Mouse (Mus musculus): Measurements from ENCODE around the gene Fermt1. TPM values are rescaled to one million over a fixed set of nuclear protein-coding genes. Genes with fewer than 3 reads are reported as not detected.

Fermt1 gene
- polyA plus RNA-seq, 1 experiment from 2014 or later, result 7.2 TPM

DNA sequence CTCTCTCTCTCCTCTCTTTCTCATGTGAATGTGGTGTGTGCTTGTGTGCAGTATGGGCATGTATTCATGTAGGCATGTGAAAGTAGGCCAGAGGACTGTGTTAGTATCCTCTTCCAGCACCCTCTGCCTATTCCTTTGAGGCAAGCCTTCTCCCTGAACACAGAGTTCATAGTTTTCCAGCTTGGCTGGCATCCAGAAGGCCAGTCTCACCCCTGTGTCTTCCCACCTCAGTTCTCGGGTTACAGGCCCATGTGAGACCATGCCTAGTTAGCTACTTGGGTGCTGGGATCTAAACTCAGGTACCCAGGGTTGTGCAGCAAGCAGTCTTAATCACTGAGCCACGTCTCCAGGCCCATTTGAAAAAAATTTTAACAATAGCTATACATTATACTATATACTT, 17.8 kb downstream of the Fermt1 start:
- Histone ChIP-seq H3K9me3 (ENCODE audit: control insufficient read depth, low read length) (no peaks in the 10 kb centered on the region), H3K4me2 (ENCODE audit: low read depth, low read length) (no peak overlapping the region), H3K27me3 (replicated peaks; ENCODE audit: control insufficient read depth, insufficient read depth, low read length) (no peaks in the 10 kb centered on the region), H3K4me3 (ENCODE audit: low read depth, low read length) (no peak overlapping the region), H3K4me1 (ENCODE audit: control insufficient read depth, insufficient read depth, low read length) (no peaks in the 10 kb centered on the region), H3K36me3 (ENCODE audit: control insufficient read depth, insufficient read depth, low read length) (no peaks in the 10 kb centered on the region), H3K27ac (replicated peaks; ENCODE audit: low read depth, low read length) (no peak overlapping the region), H3K9ac (ENCODE audit: low read depth, low read length) (no peak overlapping the region)
- no peak for DNase-seq (ENCODE audit: low spot score)
- 51% methylated on average over 2 of the region's 2 CpGs for WGBS
- no peak for ATAC-seq (ENCODE audit: low read depth)

DNA sequence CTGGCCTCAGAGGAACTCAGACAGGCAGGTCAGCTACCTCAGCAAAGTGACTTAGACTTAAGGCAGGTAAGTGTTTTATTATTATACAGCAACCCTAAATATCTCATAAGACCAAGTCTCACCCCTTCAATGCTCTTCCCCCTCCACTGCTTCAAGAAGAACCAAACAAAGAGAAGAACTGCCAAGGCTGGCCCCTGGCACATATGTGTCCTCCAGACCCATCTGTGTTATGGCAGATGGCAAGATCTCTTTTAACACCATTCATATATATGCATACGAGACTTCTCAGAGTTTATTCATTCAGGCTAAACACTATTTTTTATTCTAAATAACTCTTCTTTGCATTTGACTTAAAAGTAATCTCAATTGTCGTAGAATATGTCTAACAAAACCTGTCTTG, 18.4 kb downstream of the Fermt1 start:
- H3K4me2 ChIP-seq (ENCODE audit: low read depth, low read length), result no peak overlapping the region
- ATAC-seq (ENCODE audit: low read depth), result no peak
- WGBS, result 78% methylated on average over 2 of the region's 2 CpGs

DNA sequence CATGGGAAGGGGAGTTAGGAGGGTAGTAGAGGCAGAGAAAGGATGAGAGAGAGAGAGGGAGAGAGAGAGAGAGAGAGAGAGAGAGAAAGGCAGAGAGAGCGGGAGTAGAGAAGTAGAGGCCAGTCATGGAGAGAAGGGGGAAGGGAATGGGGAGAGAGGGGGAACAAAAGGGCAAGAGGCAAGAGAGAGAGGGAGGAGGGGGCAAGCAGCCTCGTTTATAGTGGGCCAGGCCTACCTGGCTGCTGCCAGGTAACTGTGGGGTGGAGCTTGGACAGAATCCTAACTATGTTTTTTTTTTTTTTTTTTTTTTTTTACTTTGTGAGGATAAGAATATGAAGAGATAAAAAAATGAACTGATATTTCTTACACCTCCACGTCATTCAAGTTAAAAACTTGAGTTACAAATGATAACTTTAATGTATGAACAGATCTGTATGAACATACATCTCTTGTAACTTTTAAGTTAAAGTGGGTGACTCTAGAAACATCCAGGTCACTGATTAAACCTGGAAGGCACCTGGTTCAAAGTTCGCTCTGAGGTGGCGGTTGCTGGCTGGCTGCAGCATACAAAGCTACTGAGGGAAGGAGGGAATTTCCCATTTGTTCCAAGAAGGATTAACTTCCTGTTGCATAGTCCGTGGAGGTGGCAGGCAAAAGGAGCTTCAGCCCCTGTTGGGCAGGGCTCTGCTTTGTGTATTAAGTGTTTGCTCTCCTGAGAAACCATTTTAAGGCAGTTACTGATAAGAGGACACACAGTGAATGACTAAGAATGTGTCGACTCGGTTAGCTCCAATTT, 22.2 kb downstream of the Fermt1 start:
- no peak overlapping the region for H3K4me3 ChIP-seq (ENCODE audit: low read depth, low read length)

More for the DNA sequence above, 18.4 kb downstream of the Fermt1 start:
- Histone ChIP-seq H3K27me3 (replicated peaks; ENCODE audit: control insufficient read depth, insufficient read depth, low read length) (no peaks in the 10 kb centered on the region), H3K9me3 (ENCODE audit: control insufficient read depth, low read length) (no peaks in the 10 kb centered on the region), H3K4me3 (ENCODE audit: low read depth, low read length) (no peak overlapping the region), H3K4me1 (ENCODE audit: control insufficient read depth, insufficient read depth, low read length) (no peaks in the 10 kb centered on the region), H3K9ac (ENCODE audit: low read depth, low read length) (no peak overlapping the region), H3K27ac (replicated peaks; ENCODE audit: low read depth, low read length) (no peak overlapping the region), H3K36me3 (ENCODE audit: control insufficient read depth, insufficient read depth, low read length) (no peaks in the 10 kb centered on the region)
- no peak for DNase-seq (ENCODE audit: low spot score)

DNA sequence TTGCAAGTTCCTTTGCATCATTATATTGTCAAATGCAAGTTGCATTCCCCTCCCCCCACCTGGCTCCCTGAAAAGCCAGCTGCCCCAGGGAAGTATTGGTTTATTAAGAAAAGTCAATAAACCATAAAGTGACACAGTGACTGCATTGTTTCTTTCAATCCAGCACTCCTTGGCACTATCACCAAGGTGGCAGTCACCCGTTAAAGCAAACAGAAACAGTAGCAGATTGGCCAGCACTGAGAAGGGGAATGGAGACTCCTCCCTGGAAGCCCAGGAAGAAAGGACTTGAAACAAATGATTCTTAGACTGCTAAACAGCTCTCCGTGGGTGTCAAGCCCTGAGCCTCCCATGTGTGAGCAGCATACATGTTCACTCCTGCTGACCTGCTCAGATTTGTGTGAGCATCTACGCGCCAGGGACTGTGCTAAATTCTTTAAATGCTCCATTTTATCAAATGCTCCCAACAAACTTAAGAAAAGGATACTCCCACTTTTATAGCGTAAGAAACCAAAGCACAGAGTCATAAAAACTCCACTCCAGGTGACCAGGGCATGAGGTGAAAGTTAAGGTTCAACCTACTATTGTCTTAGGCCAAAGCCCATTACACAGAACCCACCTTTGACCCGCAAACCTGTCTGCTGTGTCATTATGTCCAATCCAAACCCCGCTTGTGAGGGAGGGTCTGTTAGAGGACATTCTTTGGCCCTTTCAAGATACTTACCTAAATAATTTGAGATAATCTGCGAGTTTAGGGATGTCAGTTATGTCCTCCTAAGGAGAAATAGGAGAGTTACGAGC, 23.4 kb downstream of the Fermt1 start:
- H3K36me3 ChIP-seq (ENCODE audit: control insufficient read depth, insufficient read depth, low read length), result no peaks in the 10 kb centered on the region
- no peak overlapping the region for H3K9ac ChIP-seq (ENCODE audit: low read depth, low read length)
- H3K9me3 ChIP-seq (ENCODE audit: control insufficient read depth, low read length), result no peaks in the 10 kb centered on the region
- DNase-seq (ENCODE audit: low spot score) (no peak), ATAC-seq (ENCODE audit: low read depth) (no peak)
- H3K4me3 ChIP-seq (ENCODE audit: low read depth, low read length), result no peak overlapping the region
- no peaks in the 10 kb centered on the region for H3K4me1 ChIP-seq (ENCODE audit: control insufficient read depth, insufficient read depth, low read length)
- H3K27ac ChIP-seq (replicated peaks; ENCODE audit: low read depth, low read length), result no peak overlapping the region
- 78% methylated on average over 9 of the region's 9 CpGs for WGBS
- no peak overlapping the region for H3K4me2 ChIP-seq (ENCODE audit: low read depth, low read length)
- no peaks in the 10 kb centered on the region for H3K27me3 ChIP-seq (replicated peaks; ENCODE audit: control insufficient read depth, insufficient read depth, low read length)

More for the DNA sequence above, 22.2 kb downstream of the Fermt1 start:
- WGBS, result 46% methylated on average over 8 of the region's 8 CpGs
- no peaks in the 10 kb centered on the region for H3K36me3 ChIP-seq (ENCODE audit: control insufficient read depth, insufficient read depth, low read length)
- no peaks in the 10 kb centered on the region for H3K4me1 ChIP-seq (ENCODE audit: control insufficient read depth, insufficient read depth, low read length)
- DNase-seq (ENCODE audit: low spot score) (no peak), ATAC-seq (ENCODE audit: low read depth) (no peak)
- H3K27me3 ChIP-seq (replicated peaks; ENCODE audit: control insufficient read depth, insufficient read depth, low read length), result no peaks in the 10 kb centered on the region
- H3K9me3 ChIP-seq (ENCODE audit: control insufficient read depth, low read length), result no peaks in the 10 kb centered on the region
- H3K4me2 ChIP-seq (ENCODE audit: low read depth, low read length), result no peak overlapping the region
- no peak overlapping the region for H3K27ac ChIP-seq (replicated peaks; ENCODE audit: low read depth, low read length)
- H3K9ac ChIP-seq (ENCODE audit: low read depth, low read length), result no peak overlapping the region

DNA sequence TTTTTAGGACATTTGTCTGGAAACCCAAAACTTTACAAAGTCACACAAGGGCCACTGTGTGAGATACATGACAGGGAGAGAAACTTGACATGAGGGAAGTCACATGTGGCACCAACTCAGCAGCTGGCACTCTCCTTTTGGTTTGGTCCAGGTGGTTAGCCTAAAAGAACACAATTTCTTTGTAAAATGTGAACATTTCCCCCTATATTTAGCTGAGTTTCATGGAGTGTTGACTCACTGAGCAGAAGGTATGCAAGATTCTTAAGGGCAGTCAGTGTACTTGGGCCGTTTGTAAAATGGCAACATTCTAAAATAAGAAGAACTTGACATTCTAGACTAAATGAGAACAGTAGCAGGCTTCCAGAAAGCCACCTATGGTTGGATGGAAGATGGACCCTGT, 30.9 kb downstream of the Fermt1 start:
- 79% methylated on average over 1 of the region's 1 CpGs for WGBS
- DNase-seq (ENCODE audit: low spot score) (no peak), ATAC-seq (ENCODE audit: low read depth) (no peak)
- H3K4me2 ChIP-seq (ENCODE audit: low read depth, low read length), result no peak overlapping the region
- H3K4me1 ChIP-seq (ENCODE audit: control insufficient read depth, insufficient read depth, low read length), result no peaks in the 10 kb centered on the region
- H3K27me3 ChIP-seq (replicated peaks; ENCODE audit: control insufficient read depth, insufficient read depth, low read length), result no peaks in the 10 kb centered on the region
- no peak overlapping the region for H3K9ac ChIP-seq (ENCODE audit: low read depth, low read length)
- H3K27ac ChIP-seq (replicated peaks; ENCODE audit: low read depth, low read length), result no peak overlapping the region
- H3K36me3 ChIP-seq (ENCODE audit: control insufficient read depth, insufficient read depth, low read length), result no peaks in the 10 kb centered on the region
- H3K9me3 ChIP-seq (ENCODE audit: control insufficient read depth, low read length), result no peaks in the 10 kb centered on the region
- no peak overlapping the region for H3K4me3 ChIP-seq (ENCODE audit: low read depth, low read length)

DNA sequence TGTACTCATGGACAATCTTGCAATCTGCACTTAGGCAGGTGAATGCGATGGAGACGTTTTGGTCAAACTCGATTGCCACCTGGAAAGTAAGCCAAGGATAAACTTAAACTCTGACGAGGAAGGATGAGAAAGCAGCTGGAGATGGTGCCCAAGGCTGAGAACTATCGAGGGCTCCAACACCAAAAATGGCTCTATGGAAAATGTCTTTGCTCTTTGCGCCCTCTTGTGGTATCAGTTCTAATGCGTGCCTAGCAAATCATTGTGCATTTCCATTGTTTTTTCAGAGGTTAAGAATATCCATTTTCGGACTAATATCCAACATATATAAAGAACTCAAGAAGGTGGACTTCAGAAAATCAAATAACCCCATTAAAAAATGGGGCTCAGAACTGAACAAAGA, 38.9 kb downstream of the Fermt1 start:
- H3K4me2 ChIP-seq (ENCODE audit: low read depth, low read length), result no peak overlapping the region
- H3K4me3 ChIP-seq (ENCODE audit: low read depth, low read length), result no peak overlapping the region
- no peaks in the 10 kb centered on the region for H3K9me3 ChIP-seq (ENCODE audit: control insufficient read depth, low read length)
- H3K9ac ChIP-seq (ENCODE audit: low read depth, low read length), result no peak overlapping the region
- DNase-seq (ENCODE audit: low spot score) (peak; percentile 17), ATAC-seq (ENCODE audit: low read depth) (no peak)
- H3K36me3 ChIP-seq (ENCODE audit: control insufficient read depth, insufficient read depth, low read length), result no peaks in the 10 kb centered on the region
- H3K27ac ChIP-seq (replicated peaks; ENCODE audit: low read depth, low read length), result no peak overlapping the region
- 29% methylated on average over 8 of the region's 8 CpGs for WGBS
- no peaks in the 10 kb centered on the region for H3K4me1 ChIP-seq (ENCODE audit: control insufficient read depth, insufficient read depth, low read length)
- no peaks in the 10 kb centered on the region for H3K27me3 ChIP-seq (replicated peaks; ENCODE audit: control insufficient read depth, insufficient read depth, low read length)

DNA sequence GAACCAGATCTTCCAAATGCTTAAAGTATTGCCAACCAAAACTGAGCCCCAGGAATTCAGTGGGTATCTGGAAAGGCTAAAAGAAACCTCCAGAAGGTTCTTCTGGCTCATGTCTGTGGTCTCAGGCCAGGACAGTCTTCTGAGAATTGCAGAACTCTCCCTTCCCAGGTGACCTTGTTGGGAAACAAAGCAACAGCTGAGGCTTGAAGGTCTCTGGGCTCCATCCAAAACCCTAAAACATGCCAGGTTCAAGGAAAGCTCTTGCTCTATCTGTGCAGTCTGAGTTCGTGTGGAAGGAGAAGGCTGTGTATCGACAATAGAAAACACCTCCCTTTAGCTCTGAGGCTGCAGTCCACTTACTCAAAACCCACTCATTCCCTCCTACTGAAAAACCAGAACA, 40.7 kb downstream of the Fermt1 start:
- no peaks in the 10 kb centered on the region for H3K36me3 ChIP-seq (ENCODE audit: control insufficient read depth, insufficient read depth, low read length)
- H3K4me2 ChIP-seq (ENCODE audit: low read depth, low read length), result no peak overlapping the region
- whole genome bisulfite sequencing, result 65% methylated on average over 2 of the region's 2 CpGs
- no peaks in the 10 kb centered on the region for H3K27me3 ChIP-seq (replicated peaks; ENCODE audit: control insufficient read depth, insufficient read depth, low read length)
- no peak overlapping the region for H3K27ac ChIP-seq (replicated peaks; ENCODE audit: low read depth, low read length)
- H3K9ac ChIP-seq (ENCODE audit: low read depth, low read length), result no peak overlapping the region
- H3K4me3 ChIP-seq (ENCODE audit: low read depth, low read length), result no peak overlapping the region
- ATAC-seq (ENCODE audit: low read depth), result no peak
- no peaks in the 10 kb centered on the region for H3K9me3 ChIP-seq (ENCODE audit: control insufficient read depth, low read length)
- DNase-seq (ENCODE audit: low spot score), result no peak
- H3K4me1 ChIP-seq (ENCODE audit: control insufficient read depth, insufficient read depth, low read length), result no peaks in the 10 kb centered on the region

DNA sequence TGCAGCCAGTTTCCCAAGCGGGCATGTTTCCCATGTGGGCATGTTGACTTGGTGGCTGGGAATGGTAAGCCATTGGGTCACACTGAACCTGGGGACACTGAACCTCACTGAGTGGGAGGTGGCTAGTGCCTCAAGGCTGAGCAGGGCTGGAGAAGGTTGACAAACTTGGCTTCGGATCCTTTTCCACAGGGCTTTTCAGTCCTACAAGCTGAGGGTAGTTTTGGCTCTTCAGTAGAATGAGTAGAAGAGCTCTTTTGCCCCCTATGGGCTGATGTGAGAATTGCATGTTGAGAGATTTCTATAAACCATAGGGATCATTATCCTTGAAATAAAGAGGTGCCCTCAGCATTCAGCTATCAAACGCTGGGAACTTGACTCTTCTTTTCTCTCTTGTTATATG, 42.2 kb downstream of the Fermt1 start:
- H3K27ac ChIP-seq (replicated peaks; ENCODE audit: low read depth, low read length), result no peak overlapping the region
- H3K27me3 ChIP-seq (replicated peaks; ENCODE audit: control insufficient read depth, insufficient read depth, low read length), result no peaks in the 10 kb centered on the region
- no peak overlapping the region for H3K4me2 ChIP-seq (ENCODE audit: low read depth, low read length)
- no peak overlapping the region for H3K9ac ChIP-seq (ENCODE audit: low read depth, low read length)
- H3K9me3 ChIP-seq (ENCODE audit: control insufficient read depth, low read length), result no peaks in the 10 kb centered on the region
- no peaks in the 10 kb centered on the region for H3K4me1 ChIP-seq (ENCODE audit: control insufficient read depth, insufficient read depth, low read length)
- no peaks in the 10 kb centered on the region for H3K36me3 ChIP-seq (ENCODE audit: control insufficient read depth, insufficient read depth, low read length)
- H3K4me3 ChIP-seq (ENCODE audit: low read depth, low read length), result no peak overlapping the region
- 38% methylated on average over 3 of the region's 3 CpGs for WGBS
- ATAC-seq (ENCODE audit: low read depth) (peak; percentile 47; the same call in 1 of the 2 replicates), DNase-seq (ENCODE audit: low spot score) (peak; percentile 78)

Measured in embryonic facial prominence, embryonic 14.5 days (tissue).